Mouse (Mus musculus) kidney, postnatal 0 days (tissue): ENCODE data around the gene Ing3. TPM values are rescaled to one million over a fixed set of nuclear protein-coding genes. Genes with fewer than 3 reads are reported as not detected.

Source experiments
- ATAC-seq: fragments of 200-750 bp; cut with Nextera tagmentation; replicated peaks from 2 replicates; pipeline ENCODE4 v1.8.0; 2017; ENCODE audit warnings: low read depth, moderate number of reproducible peaks, moderate TSS enrichment, moderate library complexity; ENCODE audit not compliant: low FRiP score
- DNase-seq: peaks from one replicate; pipeline ENCODE4 v3.0.0-alpha.2; 2016; ENCODE audit warnings: low spot score
- H3K27ac ChIP-seq: fragments of 300-500 bp; sonication (generic); 2 replicates; pipeline ENCODE4 v1.5.1; 2014; ENCODE audit warnings: mild to moderate bottlenecking
- H3K27me3 ChIP-seq: fragments of 300-500 bp; sonication (generic); 2 replicates; pipeline ENCODE4 v1.6.1; 2014; ENCODE audit warnings: low read length, mixed read lengths; ENCODE audit not compliant: insufficient read depth
- H3K36me3 ChIP-seq: fragments of 300-500 bp; sonication (generic); 2 replicates; pipeline ENCODE4 v1.6.1; 2014; ENCODE audit warnings: low read length, mixed read lengths; ENCODE audit not compliant: insufficient read depth
- H3K4me1 ChIP-seq: fragments of 300-500 bp; sonication (generic); replicated peaks from 2 replicates; pipeline ENCODE4 v1.6.1; 2014; ENCODE audit warnings: antibody characterized with exemption, low read length, mixed read lengths; ENCODE audit not compliant: insufficient read depth
- H3K4me2 ChIP-seq: fragments of 300-500 bp; sonication (generic); 2 replicates; pipeline ENCODE4 v1.6.1; 2014; ENCODE audit warnings: mild to moderate bottlenecking, low read length, moderate library complexity, mixed read lengths
- H3K4me3 ChIP-seq: fragments of 300-500 bp; sonication (generic); replicated peaks from 2 replicates; pipeline ENCODE4 v1.5.1; 2014; ENCODE audit warnings: low read depth, low read length
- H3K9ac ChIP-seq: fragments of 300-500 bp; sonication (generic); 2 replicates; pipeline ENCODE4 v1.6.1; 2014; ENCODE audit warnings: low read depth, low read length
- H3K9me3 ChIP-seq: fragments of 300-500 bp; sonication (generic); replicated peaks from 2 replicates; pipeline ENCODE4 v1.6.1; 2016; ENCODE audit warnings: low read length, inconsistent platforms, mixed read lengths
- CTCF ChIP-seq: IDR thresholded peaks from 2 replicates; pipeline ENCODE4 v1.5.1; 2016; ENCODE audit warnings: antibody characterized with exemption, low read depth, mild to moderate bottlenecking, moderate library complexity
- WGBS: fragments of 180-500 bp; shearing (Covaris S2); extraction: QIAGEN DNeasy Blood & Tissue Kit; methylation state at CpG from one replicate; pipeline ENCODE4 v1.1.7; 2014; 5-methylcytosine and 5-hydroxymethylcytosine counted together
- polyA plus RNA-seq: library from polyadenylated mRNA; unstranded; fragments of >200 nt; fragmentation: Nextera tagmentation; extraction: Ambion mirVana; gene quantifications from 2 replicates; pipeline ENCODE4 v1.2.1, GENCODE M21; 2015

The Ing3 gene
- polyA plus RNA-seq, 1 experiment from 2014 or later = 60.4 TPM

DNA sequence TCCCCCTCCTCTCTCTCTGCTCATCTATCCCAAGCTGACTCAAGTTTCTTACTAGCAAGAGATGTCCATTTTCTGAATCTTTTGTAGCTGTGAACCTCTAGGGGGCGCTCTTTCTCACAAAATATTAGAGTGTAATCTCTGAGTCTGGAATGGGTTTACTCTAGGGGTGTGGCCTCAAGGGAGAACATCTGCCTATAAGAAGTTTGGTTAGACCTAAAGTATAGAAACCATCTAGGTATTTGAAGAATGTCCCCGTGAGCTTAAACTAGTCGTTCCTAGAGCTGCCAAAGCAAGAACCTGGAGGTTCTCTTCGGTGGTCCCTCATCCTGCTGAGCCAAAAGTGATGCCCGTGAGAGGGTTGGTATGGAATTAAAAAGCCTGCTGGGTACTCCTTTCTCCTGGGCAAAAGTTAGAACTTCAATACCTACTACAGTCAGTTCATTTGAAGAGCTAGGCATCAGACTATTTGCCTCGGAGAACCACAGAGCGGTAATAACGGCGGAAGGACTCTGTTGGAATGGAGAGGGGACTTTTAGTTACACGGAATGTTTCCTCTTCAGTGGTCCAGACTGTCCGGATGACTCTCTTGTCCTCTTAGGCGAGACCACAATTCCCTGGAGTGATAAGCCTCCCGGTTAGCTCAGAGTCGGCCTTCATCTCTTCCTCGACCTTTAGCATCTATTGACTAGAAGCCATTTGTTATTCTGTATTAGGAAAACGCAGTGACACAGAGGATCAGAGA is 35.8 kb downstream of the Ing3 start:
- ATAC-seq = peak; percentile 75
- 4% methylated on average over 16 of the region's 16 CpGs for whole genome bisulfite sequencing
- peak overlapping the region; percentile 87 for H3K4me2 ChIP-seq

DNA sequence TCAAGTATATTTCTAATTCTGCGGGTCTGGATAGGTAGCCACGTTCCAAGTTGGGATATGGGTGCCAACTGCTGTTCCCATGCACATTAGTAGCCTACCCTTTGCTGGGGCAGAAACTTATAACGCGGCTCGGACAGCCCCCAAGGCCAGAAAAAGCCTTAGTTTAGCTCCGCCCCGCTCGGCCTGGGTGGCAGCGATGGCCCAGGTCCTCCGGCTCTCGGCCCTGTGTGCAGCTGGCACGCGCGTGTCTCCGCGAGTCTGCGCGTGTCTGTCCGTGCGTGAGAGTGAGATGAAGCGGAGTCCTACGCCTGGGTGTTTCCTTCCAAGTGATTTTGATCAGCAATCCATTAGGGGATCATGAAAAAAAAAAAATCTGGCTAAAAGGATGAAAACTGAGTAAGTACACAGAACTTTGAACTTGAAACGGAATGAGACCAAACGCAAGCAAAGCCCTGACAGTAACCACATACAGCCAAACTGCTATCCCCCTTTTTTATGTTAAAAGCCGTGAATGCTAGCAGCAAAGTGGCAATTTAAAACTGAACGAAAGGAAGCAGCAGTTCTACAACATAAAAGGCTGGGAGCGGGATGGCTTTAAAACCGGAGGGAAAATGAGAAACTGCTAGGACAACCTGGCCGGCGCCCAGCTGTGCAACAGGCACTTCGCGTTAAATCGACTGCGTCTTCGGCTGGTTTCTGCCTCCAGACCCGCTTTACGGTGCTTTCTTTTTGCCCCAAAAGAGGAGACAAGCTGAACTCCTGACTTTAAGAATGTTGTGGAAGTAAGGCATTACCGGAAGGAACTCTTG is 36.6 kb downstream of the Ing3 start, which contains the start of gene Cped1:
Gene Cped1, plus strand, starts transcription at position 185 of the 809 bp plus-strand sequence.
- ATAC-seq = peak; percentile 74

More for the DNA sequence above, 35.8 kb downstream of the Ing3 start:
- Histone ChIP-seq H3K4me3 (peak overlapping the region; percentile 49), H3K36me3 (no peaks in the 10 kb centered on the region), H3K27ac (peak overlapping the region; percentile 68), H3K27me3 (no peaks in the 10 kb centered on the region), H3K9ac (peak overlapping the region; percentile 40; the same call in 1 of the 2 replicates), H3K4me1 (no peaks in the 10 kb centered on the region), H3K9me3 (no peaks in the 10 kb centered on the region)
- peak; percentile 98 for DNase-seq
- peak; percentile 88 for TF ChIP-seq CTCF

DNA sequence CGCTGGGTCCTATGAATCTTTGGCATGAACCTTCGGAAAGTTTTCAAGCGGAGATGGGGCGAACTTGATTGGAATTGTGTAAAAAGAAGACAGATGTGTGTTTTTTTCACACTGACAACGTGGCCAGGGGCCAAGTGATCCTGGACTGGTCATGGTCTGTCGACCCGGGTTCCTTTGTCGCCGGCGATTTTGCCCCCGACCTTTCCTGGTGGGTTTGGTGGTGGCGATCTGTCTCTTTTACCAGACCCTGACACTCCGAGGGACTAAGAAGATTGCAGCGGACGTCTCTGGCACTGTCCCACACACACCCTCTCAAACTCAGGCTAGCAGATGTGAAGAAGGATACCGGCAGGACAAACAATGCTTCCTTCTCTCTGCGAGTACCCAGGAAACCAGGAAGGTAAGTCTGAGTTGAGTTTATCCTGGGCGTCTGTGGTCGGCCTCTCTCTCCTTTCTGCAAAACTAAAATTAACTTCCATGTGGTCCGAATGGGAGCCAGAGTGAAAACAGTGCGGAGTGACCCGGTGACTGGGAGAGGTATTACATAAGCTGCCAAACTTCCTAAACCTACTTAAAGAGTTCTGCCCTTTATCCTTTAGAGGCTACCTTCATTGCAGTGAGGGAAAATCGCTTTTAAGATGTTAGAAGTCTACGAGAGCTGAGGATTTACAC is 37.4 kb downstream of the Ing3 start:
- TF ChIP-seq CTCF = no peak
- ATAC-seq = 0 out of 2 replicates have a peak, but pooled peaks have one; percentile 19
- Histone ChIP-seq H3K4me2 (peak overlapping the region; percentile 87), H3K27me3 (no peaks in the 10 kb centered on the region), H3K27ac (peak overlapping the region; percentile 68), H3K4me3 (peak overlapping the region; percentile 49), H3K4me1 (no peaks in the 10 kb centered on the region), H3K9me3 (no peaks in the 10 kb centered on the region), H3K36me3 (no peaks in the 10 kb centered on the region), H3K9ac (peak overlapping the region; percentile 40)
- 7% methylated on average over 24 of the region's 24 CpGs for WGBS
- peak; percentile 56 for DNase-seq

More for the DNA sequence above, 36.6 kb downstream of the Ing3 start, which contains the start of gene Cped1:
- Histone ChIP-seq H3K4me3 (peak within 1 kb of the TSS; percentile 49), H3K27me3 (no peaks in the 10 kb centered on the region), H3K4me2 (peak within 1 kb of the TSS; percentile 87), H3K9ac (peak within 1 kb of the TSS; percentile 40), H3K9me3 (no peaks in the 10 kb centered on the region), H3K4me1 (no peaks in the 10 kb centered on the region), H3K27ac (peak within 1 kb of the TSS; percentile 68), H3K36me3 (no peaks in the 10 kb centered on the region)
- DNase-seq = peak; percentile 83
- WGBS = under 1% methylated on average over 38 of the region's 38 CpGs
- TF ChIP-seq CTCF = no peak

DNA sequence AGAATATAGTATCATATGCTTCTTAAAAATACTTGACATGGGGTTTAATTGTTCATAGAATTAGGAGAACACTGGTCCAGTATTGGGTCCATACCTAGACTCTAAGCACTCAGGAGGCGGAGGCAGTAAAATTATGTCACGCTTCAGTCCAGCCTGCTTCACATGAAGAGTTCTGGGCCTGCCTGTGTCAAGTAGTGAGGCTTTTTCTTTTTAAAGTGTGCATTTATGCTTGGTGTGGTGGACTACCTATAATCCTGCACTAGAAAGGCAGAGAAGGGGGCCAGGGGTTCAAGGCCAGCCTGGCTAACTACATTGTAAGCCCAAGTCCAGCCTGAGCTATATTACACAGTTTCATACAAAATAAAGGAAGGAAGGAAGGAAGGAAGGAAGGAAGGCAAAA is 38.2 kb downstream of the Ing3 start:
- H3K4me3 ChIP-seq = peak overlapping the region; percentile 49
- peak overlapping the region; percentile 31; the same call in 1 of the 2 replicates for H3K9ac ChIP-seq
- peak overlapping the region; percentile 87 for H3K4me2 ChIP-seq
- DNase-seq = no peak
- WGBS = 35% methylated on average over 2 of the region's 2 CpGs
- no peaks in the 10 kb centered on the region for H3K27me3 ChIP-seq
- H3K9me3 ChIP-seq = no peaks in the 10 kb centered on the region
- H3K36me3 ChIP-seq = no peaks in the 10 kb centered on the region
- TF ChIP-seq CTCF = no peak
- H3K4me1 ChIP-seq = no peaks in the 10 kb centered on the region
- ATAC-seq = no peak
- H3K27ac ChIP-seq = no peak overlapping the region

DNA sequence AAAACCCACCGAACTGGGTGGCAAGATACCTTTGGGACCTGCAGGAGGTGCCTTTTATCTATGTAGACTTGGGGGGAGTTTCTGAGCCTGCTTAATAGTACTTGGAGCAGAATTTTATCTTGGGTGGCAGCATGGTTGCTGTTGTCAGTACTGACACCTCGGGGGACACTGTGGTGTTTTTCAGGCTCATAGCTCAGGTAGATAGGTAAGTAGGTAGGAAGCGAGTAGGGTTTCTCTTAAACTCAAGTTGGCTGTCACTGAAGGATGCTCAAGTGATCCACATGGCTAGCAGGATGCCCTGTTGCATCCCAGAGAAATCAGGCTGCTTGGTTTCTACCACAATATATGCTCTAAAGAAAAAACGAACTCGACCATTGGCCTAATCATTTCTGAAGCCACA is 38.9 kb downstream of the Ing3 start:
- Histone ChIP-seq H3K4me1 (no peaks in the 10 kb centered on the region), H3K27ac (no peak overlapping the region; the same call in 1 of the 2 replicates), H3K4me3 (peak overlapping the region; percentile 49), H3K9me3 (no peaks in the 10 kb centered on the region), H3K27me3 (no peaks in the 10 kb centered on the region), H3K9ac (peak overlapping the region; percentile 45; the same call in 1 of the 2 replicates), H3K36me3 (no peaks in the 10 kb centered on the region), H3K4me2 (peak overlapping the region; percentile 87)
- 47% methylated on average over 5 of the region's 5 CpGs for WGBS
- TF ChIP-seq CTCF = no peak
- ATAC-seq (no peak), DNase-seq (no peak)

DNA sequence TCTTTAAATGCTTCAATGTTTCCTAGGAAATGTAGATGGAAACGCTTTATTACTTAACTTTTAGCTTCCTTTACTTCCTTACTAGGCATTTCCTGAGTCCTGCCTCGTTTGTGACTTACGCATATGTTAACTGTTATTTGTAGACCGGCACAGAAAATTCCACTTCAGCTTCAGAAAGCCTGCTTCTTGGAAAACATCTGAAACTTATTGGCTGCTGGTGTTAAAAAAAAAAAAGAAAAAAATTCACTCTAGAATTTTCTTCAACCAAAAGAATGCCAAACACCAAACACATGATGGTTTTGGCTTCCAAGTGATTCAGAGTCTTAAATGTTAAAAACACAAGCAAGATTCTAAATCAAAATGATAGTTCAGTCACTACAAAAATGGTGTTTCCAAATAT is 39.7 kb downstream of the Ing3 start:
- no peak overlapping the region for H3K27ac ChIP-seq

More for the DNA sequence above, 39.7 kb downstream of the Ing3 start:
- Histone ChIP-seq H3K4me2 (peak overlapping the region; percentile 87), H3K4me1 (no peaks in the 10 kb centered on the region), H3K4me3 (0 out of 2 replicates have a peak overlapping the region, but pooled peaks have one; percentile 49), H3K9me3 (no peaks in the 10 kb centered on the region), H3K36me3 (no peaks in the 10 kb centered on the region), H3K27me3 (no peaks in the 10 kb centered on the region), H3K9ac (no peak overlapping the region)
- ATAC-seq (no peak), DNase-seq (peak; percentile 67)
- no peak for TF ChIP-seq CTCF
- WGBS = 25% methylated on average over 4 of the region's 4 CpGs
